Mouse (Mus musculus) heart, adult 2 months (tissue): ENCODE results near the gene Drp2. TPM values are rescaled to one million over a fixed set of nuclear protein-coding genes. Genes with fewer than 3 reads are reported as not detected.

Experiments
- DNase-seq, 2 experiments: peaks; one replicate each; pipeline ENCODE4 v3.0.0; 2021
- H3K27ac ChIP-seq: fragments of 200-600 bp; 2 replicates; pipeline ENCODE4 v1.8.1; 2022
- H3K27me3 ChIP-seq: fragments of 200-500 bp; 2 replicates; pipeline ENCODE4 v1.6.1; 2012; ENCODE audit warnings: mild to moderate bottlenecking, low read length, inconsistent platforms, mixed read lengths; ENCODE audit not compliant: control insufficient read depth, insufficient read depth
- H3K36me3 ChIP-seq: fragments of 200-500 bp; 2 replicates; pipeline ENCODE4 v1.6.1; 2012; ENCODE audit warnings: low read length, inconsistent platforms; ENCODE audit not compliant: control insufficient read depth, insufficient read depth
- H3K4me1 ChIP-seq: fragments of 200-500 bp; 2 replicates; pipeline ENCODE4 v1.6.1; 2011; ENCODE audit warnings: low read length; ENCODE audit not compliant: control insufficient read depth, insufficient read depth
- H3K4me3 ChIP-seq: fragments of 200-600 bp; 2 replicates; pipeline ENCODE4 v1.8.1; 2022
- H3K79me2 ChIP-seq: fragments of 200-500 bp; replicated peaks from 2 replicates; pipeline ENCODE4 v1.6.1; 2012; ENCODE audit warnings: mild to moderate bottlenecking, inconsistent platforms, low read length, moderate library complexity, mixed read lengths; ENCODE audit not compliant: control insufficient read depth, insufficient read depth
- H3K9ac ChIP-seq: fragments of 200-500 bp; 2 replicates; pipeline ENCODE4 v1.6.1; 2012; ENCODE audit warnings: low read depth, mild to moderate bottlenecking, control low read depth, inconsistent platforms, low read length, mixed read lengths
- CTCF ChIP-seq: fragments of 200-600 bp; IDR thresholded peaks from 2 replicates; pipeline ENCODE4 v1.8.1; 2022; ENCODE audit warnings: antibody characterized with exemption, mild to moderate bottlenecking, moderate library complexity
- EP300 ChIP-seq: fragments of 200-500 bp; IDR thresholded peaks from 2 replicates; pipeline ENCODE4 v1.6.1; 2011; ENCODE audit warnings: low read depth, low read length, control low read depth; ENCODE audit not compliant: insufficient read depth
- POLR2A ChIP-seq: fragments of 200-500 bp; IDR thresholded peaks from 2 replicates; pipeline ENCODE4 v1.6.1; 2011; ENCODE audit warnings: mild to moderate bottlenecking, low read depth, low read length, control low read depth; ENCODE audit not compliant: insufficient read depth
- WGBS: fragments of 180-500 bp; shearing (Covaris S2); methylation state at CpG from one replicate; pipeline ENCODE4 v1.1.7; 2018; 5-methylcytosine and 5-hydroxymethylcytosine counted together
- intact Hi-C: fragments of 180-260 bp; cut with DNase I; formaldehyde crosslinking; loops from one replicate; pipeline ENCODE4 v1.15.1; 2025
- polyA plus RNA-seq: library from polyadenylated mRNA; depleted of rRNA; stranded (reverse); fragments of >200 nt; gene quantifications from 2 replicates; pipeline ENCODE4 v1.2.3, GENCODE M21; 2012
- total RNA-seq, 2 experiments: library from RNA; stranded (reverse); gene quantifications; 2 replicates each; pipeline ENCODE4 v1.2.3; 2021

Gene Drp2
- total and polyA plus RNA-seq, 3 experiments, result 0.10 to 0.36 (median 0.27) TPM

- no peak overlapping the region for H3K4me3 ChIP-seq
- no peaks in the 10 kb centered on the region for H3K4me1 ChIP-seq
- 80% methylated on average over 5 of the region's 5 CpGs for WGBS
- no peaks in the 10 kb centered on the region for H3K27me3 ChIP-seq
- intact Hi-C loops, result no loop called here
- no peaks in the 10 kb centered on the region for H3K36me3 ChIP-seq
- no peaks in the 10 kb centered on the region for H3K79me2 ChIP-seq
- H3K9ac ChIP-seq, result no peak overlapping the region
- no peak for TF ChIP-seq CTCF
- TF ChIP-seq POLR2A, result no peak
- TF ChIP-seq EP300, result no peak
- no peak overlapping the region for H3K27ac ChIP-seq
- no peak for DNase-seq
These were observed 15.7 kb downstream of the Drp2 start for GRCm38 (mm10) chrX:134420097-134420496.

- H3K36me3 ChIP-seq, result no peaks in the 10 kb centered on the region
- H3K27me3 ChIP-seq, result no peaks in the 10 kb centered on the region
- no peak overlapping the region for H3K4me3 ChIP-seq
- TF ChIP-seq EP300 (no peak), POLR2A (no peak)
- no peaks in the 10 kb centered on the region for H3K4me1 ChIP-seq
- no peaks in the 10 kb centered on the region for H3K79me2 ChIP-seq
- intact Hi-C loops, result no loop called here
- H3K9ac ChIP-seq, result no peak overlapping the region
- DNase-seq, result no peak
- no peak overlapping the region for H3K27ac ChIP-seq
- 88% methylated on average over 5 of the region's 5 CpGs for WGBS
These were observed 19.9 kb downstream of the Drp2 start for GRCm38 (mm10) chrX:134424263-134424662.

- intact Hi-C loops, result no loop called here
- H3K27ac ChIP-seq, result no peak overlapping the region
- H3K79me2 ChIP-seq, result no peaks in the 10 kb centered on the region
- no peaks in the 10 kb centered on the region for H3K4me1 ChIP-seq
- 51% methylated on average over 10 of the region's 10 CpGs for WGBS
- H3K36me3 ChIP-seq, result no peaks in the 10 kb centered on the region
- no peaks in the 10 kb centered on the region for H3K27me3 ChIP-seq
- TF ChIP-seq POLR2A (no peak), EP300 (no peak), CTCF (no peak)
- no peak overlapping the region for H3K4me3 ChIP-seq
- H3K9ac ChIP-seq, result no peak overlapping the region
- DNase-seq, result peak in 1 of 2 experiments; percentile 13
These were observed 21.4 kb downstream of the Drp2 start for GRCm38 (mm10) chrX:134425798-134426197.

GRCm38 (mm10) chrX:134426819-134427218 is 22.5 kb downstream of the Drp2 start:
- H3K36me3 ChIP-seq, result no peaks in the 10 kb centered on the region
- WGBS, result 61% methylated on average over 6 of the region's 6 CpGs
- no peaks in the 10 kb centered on the region for H3K27me3 ChIP-seq
- intact Hi-C loops, result no loop called here
- no peak overlapping the region for H3K4me3 ChIP-seq
- DNase-seq, result no peak
- TF ChIP-seq CTCF (no peak), EP300 (no peak), POLR2A (no peak)
- H3K4me1 ChIP-seq, result no peaks in the 10 kb centered on the region
- no peaks in the 10 kb centered on the region for H3K79me2 ChIP-seq
- no peak overlapping the region for H3K9ac ChIP-seq
- H3K27ac ChIP-seq, result no peak overlapping the region

GRCm38 (mm10) chrX:134427307-134427706 is 23.0 kb downstream of the Drp2 start:
- Histone ChIP-seq H3K36me3 (no peaks in the 10 kb centered on the region), H3K79me2 (no peaks in the 10 kb centered on the region), H3K4me1 (no peaks in the 10 kb centered on the region), H3K27me3 (no peaks in the 10 kb centered on the region), H3K27ac (no peak overlapping the region), H3K4me3 (no peak overlapping the region), H3K9ac (no peak overlapping the region)
- WGBS, result 47% methylated on average over 3 of the region's 3 CpGs
- DNase-seq, result no peak
- intact Hi-C loops, result no loop called here
- TF ChIP-seq CTCF (no peak), POLR2A (no peak)

- intact Hi-C loops, result no loop called here
- H3K27me3 ChIP-seq, result no peaks in the 10 kb centered on the region
- 60% methylated on average over 58 of the region's 67 CpGs for WGBS
- no peak overlapping the region for H3K27ac ChIP-seq
- TF ChIP-seq CTCF (no peak), EP300 (no peak), POLR2A (no peak)
- H3K4me3 ChIP-seq, result no peak overlapping the region
- no peak overlapping the region for H3K9ac ChIP-seq
- H3K4me1 ChIP-seq, result no peaks in the 10 kb centered on the region
- H3K36me3 ChIP-seq, result no peaks in the 10 kb centered on the region
- H3K79me2 ChIP-seq, result no peaks in the 10 kb centered on the region
- DNase-seq, result no peak
These were observed 70.8 kb downstream of the Drp2 start for GRCm38 (mm10) chrX:134474988-134475710.
